Mouse (Mus musculus): Measurements from ENCODE around the gene Crb3. TPM values are rescaled to one million over a fixed set of nuclear protein-coding genes. Genes with fewer than 3 reads are reported as not detected.

The Crb3 gene
- total RNA-seq, 1 experiment from 2014 or later, result 1.4 TPM

DNA sequence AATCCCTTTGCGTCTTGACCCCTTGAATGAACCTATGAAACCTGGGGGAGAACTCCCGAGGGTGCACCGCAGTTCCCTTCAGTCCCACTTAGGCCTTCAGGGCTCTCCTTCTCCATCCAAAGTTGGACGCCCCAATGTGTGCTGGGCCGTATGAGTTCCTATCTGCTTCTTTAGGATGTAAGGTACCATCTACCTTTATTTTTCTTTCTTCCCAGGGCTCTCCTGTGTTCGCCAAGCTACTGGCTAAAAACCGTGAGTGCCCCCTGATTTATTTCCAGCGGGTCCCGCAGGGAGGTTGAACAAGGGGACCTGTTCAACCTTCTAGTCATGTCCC, 47.1 kb downstream of the Crb3 start:
- no peak for DNase-seq

- DNase-seq, result no peak
These were observed 48.2 kb downstream of the Crb3 start for GRCm38 (mm10) chr17:57107064-57107463.

GRCm38 (mm10) chr17:57108040-57108665, 49.2 kb downstream of the Crb3 start:
- no peak for DNase-seq

GRCm38 (mm10) chr17:57108666-57109171, 49.8 kb downstream of the Crb3 start:
- peak; percentile 13 for DNase-seq

GRCm38 (mm10) chr17:57110005-57110404, 51.1 kb downstream of the Crb3 start:
- no peak for DNase-seq

- no peak for DNase-seq
These were observed 54.0 kb downstream of the Crb3 start for GRCm38 (mm10) chr17:57112768-57113474.

Other genes starting within 250 kb of the Crb3 start
- gene Rfx2, start 228.1 kb upstream of the Crb3 start, total RNA-seq (2021), result 5.9 and 6.0 TPM in 2 replicates
- 0.44 and 0.64 TPM in 2 replicates for gene Acsbg2, start 184.7 kb upstream of the Crb3 start, total RNA-seq (2021)
- 7.2 and 7.3 TPM in 2 replicates for gene 1700061G19Rik, start 183.6 kb upstream of the Crb3 start, total RNA-seq (2021)
- gene Mllt1, start 123.7 kb upstream of the Crb3 start, total RNA-seq (2021), result 29.0 and 33.6 TPM in 2 replicates
- not detected in 2 replicates for gene Acer1, start 77.0 kb upstream of the Crb3 start, total RNA-seq (2021)
- 106 and 107 TPM in 2 replicates for gene Clpp, start 68.8 kb upstream of the Crb3 start, total RNA-seq (2021)
- 65.6 and 67.0 TPM in 2 replicates for gene Alkbh7, start 61.8 kb upstream of the Crb3 start, total RNA-seq (2021)
- gene Pspn, start 59.1 kb upstream of the Crb3 start, total RNA-seq (2021), result 1.1 TPM in 1 of 2 replicates, not detected in the other
- gene Gtf2f1, start 47.8 kb upstream of the Crb3 start, total RNA-seq (2021), result 53.7 and 63.7 TPM in 2 replicates
- not detected in 2 replicates for gene Gm17949, start 47.6 kb upstream of the Crb3 start, total RNA-seq (2021)
- gene Khsrp, start 27.6 kb upstream of the Crb3 start, total RNA-seq (2021), result 90.2 and 99.9 TPM in 2 replicates
- gene Slc25a41, start 17.5 kb upstream of the Crb3 start, total RNA-seq (2021), result not detected in 2 replicates
- gene Slc25a23, start 758 bp downstream of the Crb3 start, total RNA-seq (2021), result 91.4 and 116 TPM in 2 replicates
- 1.7 and 9.7 TPM in 2 replicates for gene Dennd1c, start 19.4 kb downstream of the Crb3 start, total RNA-seq (2021)
- 6.4 and 12.3 TPM in 2 replicates for gene Tubb4a, start 28.7 kb downstream of the Crb3 start, total RNA-seq (2021)
- gene Tnfsf9, start 46.2 kb downstream of the Crb3 start, total RNA-seq (2021), result 0.44 and 0.68 TPM in 2 replicates
- gene Cd70, start 90.7 kb downstream of the Crb3 start, total RNA-seq (2021), result not detected in 2 replicates
- gene Tnfsf14, start 135.1 kb downstream of the Crb3 start, total RNA-seq (2021), result 0.19 and 0.53 TPM in 2 replicates
- 181 and 603 TPM in 2 replicates for gene C3, start 169.0 kb downstream of the Crb3 start, total RNA-seq (2021)
- gene Gpr108, start 189.3 kb downstream of the Crb3 start, total RNA-seq (2021), result 54.2 and 56.4 TPM in 2 replicates
- 38.5 and 45.1 TPM in 2 replicates for gene Trip10, start 190.3 kb downstream of the Crb3 start, total RNA-seq (2021)
- 2.8 and 9.7 TPM in 2 replicates for gene Vav1, start 220.0 kb downstream of the Crb3 start, total RNA-seq (2021)

All from adrenal gland, postnatal 14 days (tissue).